Mouse (Mus musculus): ENCODE data around the gene Rcor1. TPM values are rescaled to one million over a fixed set of nuclear protein-coding genes. Genes with fewer than 3 reads are reported as not detected.

Rcor1 gene
- polyA plus RNA-seq (2012; rRNA removed) = 16.5 and 22.9 TPM in 2 replicates

DNA sequence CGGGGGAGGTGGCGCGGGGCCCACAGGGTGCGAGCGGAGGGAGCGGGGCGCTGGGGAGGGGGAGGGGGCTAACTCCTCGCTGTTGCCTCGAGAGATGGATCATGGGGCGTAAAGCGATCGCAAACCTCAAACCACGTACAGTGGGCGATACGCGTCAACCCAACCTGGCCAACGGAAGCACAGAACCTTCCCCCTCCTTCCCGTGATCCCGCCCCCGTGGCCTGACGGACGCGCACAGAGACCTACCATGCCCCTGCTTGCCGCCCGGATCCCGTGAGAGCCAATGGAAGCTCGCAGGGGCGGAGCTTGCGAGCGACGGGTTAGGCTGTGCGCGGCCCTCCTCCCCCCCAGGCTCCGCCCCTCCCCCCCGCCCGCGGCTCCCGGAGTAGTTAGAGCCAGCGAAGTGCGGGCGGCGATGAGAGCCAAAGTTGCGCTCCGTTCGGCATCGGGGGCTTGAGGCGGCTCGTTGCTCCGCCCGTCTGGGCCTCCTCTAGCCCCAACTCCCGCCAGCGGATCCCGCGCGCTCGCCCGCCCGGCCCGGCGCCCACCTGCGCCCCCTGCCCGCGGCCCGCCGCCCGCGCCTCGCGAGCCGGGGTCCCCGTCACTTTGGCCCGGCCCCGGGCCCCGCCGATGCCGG, at the start of gene Rcor1:
Rcor1 (plus strand) TSS at position 376 of the 637 bp plus-strand sequence.

Other genes with a start within 250 kb of the Rcor1 start
- 8.1 and 12.3 TPM in 2 replicates for gene Mok, start 198.4 kb upstream of the Rcor1 start, polyA plus RNA-seq (2012; rRNA removed)
- 6.5 and 6.8 TPM in 2 replicates for gene Zfp839, start 189.1 kb upstream of the Rcor1 start, polyA plus RNA-seq (2012; rRNA removed)
- 61.3 and 71.8 TPM in 2 replicates for gene Cinp, start 150.2 kb upstream of the Rcor1 start, polyA plus RNA-seq (2012; rRNA removed)
- gene Tecpr2, start 150.1 kb upstream of the Rcor1 start, polyA plus RNA-seq (2012; rRNA removed) = 8.1 and 10.7 TPM in 2 replicates
- 13.7 and 14.8 TPM in 2 replicates for gene Ankrd9, start 60.3 kb upstream of the Rcor1 start, polyA plus RNA-seq (2012; rRNA removed)
- 20.1 and 22.1 TPM in 2 replicates for gene Traf3, start 127.0 kb downstream of the Rcor1 start, polyA plus RNA-seq (2012; rRNA removed)
- not detected in 2 replicates for gene 4930595D18Rik, start 145.1 kb downstream of the Rcor1 start, polyA plus RNA-seq (2012; rRNA removed)
- 0.66 and 1.1 TPM in 2 replicates for gene Amn, start 231.7 kb downstream of the Rcor1 start, polyA plus RNA-seq (2012; rRNA removed)

Measured in central nervous system, embryonic 11.5 days (tissue).